Mouse (Mus musculus): ENCODE measurements around the gene Fbxo46.

DNA sequence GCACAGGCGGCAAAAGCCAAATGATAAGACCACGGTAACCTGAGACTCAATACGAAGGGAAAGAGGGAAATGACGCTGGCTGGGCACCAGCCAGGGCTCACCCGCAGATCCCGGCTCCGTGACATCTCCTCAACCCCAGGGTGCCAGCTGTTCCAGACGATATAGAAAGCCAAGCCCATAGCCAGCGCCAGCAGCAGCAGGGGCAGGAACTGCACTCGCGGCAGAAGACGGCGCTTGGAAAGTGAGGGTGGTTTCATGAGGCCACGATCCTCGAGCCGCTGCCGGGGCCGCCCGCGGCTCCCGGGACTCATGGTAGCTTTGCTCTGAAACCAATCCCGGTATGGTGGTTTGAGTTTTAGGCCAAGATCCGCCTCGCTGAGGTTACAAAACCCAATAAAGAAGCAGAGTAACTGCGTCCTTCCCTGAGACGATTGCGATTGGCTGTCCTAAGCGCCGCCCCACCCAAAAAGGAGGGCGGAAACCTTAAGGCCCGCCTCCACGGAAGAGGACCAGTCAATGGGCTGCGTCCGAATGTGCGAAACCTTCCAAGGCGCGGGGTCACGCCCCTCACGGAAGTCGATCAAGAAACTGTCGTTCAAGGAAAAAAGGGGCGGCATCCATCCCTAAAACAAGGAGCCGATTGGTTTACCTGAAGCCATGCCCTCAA is 29.3 kb downstream of the Fbxo46 start, which contains the start of gene Qpctl:
- TF ChIP-seq BHLHE40 (IDR thresholded peaks at IDR 0.05; ENCODE audit: low read depth, low read length) (0 out of 2 replicates have a peak, but pooled peaks have one; percentile 14), CTCF (conservative IDR thresholded peaks at IDR 0.05 in 1 of 2, IDR thresholded peaks at IDR 0.05 in 1 of 2; ENCODE audit: low read depth in 2 of 2, low read length in 2 of 2) (no peak), GABPA (IDR thresholded peaks at IDR 0.05; ENCODE audit: insufficient replicate concordance, low read depth, low read length) (no peak), E2F4 (IDR thresholded peaks at IDR 0.05; ENCODE audit: insufficient replicate concordance, low read depth, low read length) (no peak), POLR2A (IDR thresholded peaks at IDR 0.05; ENCODE audit: low read depth, low read length) (peak; percentile 97), CHD2 (IDR thresholded peaks at IDR 0.05; ENCODE audit: low read length) (peak; percentile 64)

Data from CH12.LX (cell line).